Mouse (Mus musculus) gastrocnemius, adult 2 months (tissue): ENCODE measurements around the gene Gdf11. TPM values are rescaled to one million over a fixed set of nuclear protein-coding genes. Genes with fewer than 3 reads are reported as not detected.

ENCODE experiments used
- DNase-seq: peaks from one replicate; pipeline ENCODE4 v3.0.0; 2022
- H3K27ac ChIP-seq: fragments of 200-600 bp; 2 replicates; pipeline ENCODE4 v1.8.1; 2022; ENCODE audit warnings: mild to moderate bottlenecking
- H3K4me3 ChIP-seq: fragments of 200-600 bp; 2 replicates; pipeline ENCODE4 v1.8.1; 2022; ENCODE audit warnings: mild to moderate bottlenecking, moderate library complexity
- CTCF ChIP-seq: fragments of 200-600 bp; IDR thresholded peaks from 2 replicates; pipeline ENCODE4 v1.8.1; 2022; ENCODE audit warnings: antibody characterized with exemption, mild to moderate bottlenecking, moderate library complexity
- intact Hi-C: fragments of 180-260 bp; cut with DNase I; formaldehyde crosslinking; loops from one replicate; pipeline ENCODE4 v1.15.1; 2025
- total RNA-seq, 2 experiments: library from RNA; stranded (reverse); gene quantifications; 2 replicates each; pipeline ENCODE4 v1.2.3; 2021

Gene Gdf11
- total RNA-seq, 2 experiments from 2014 or later = 4.8 to 5.2 TPM

GRCm38 (mm10) chr10:128929638-128930378 is 38.3 kb upstream of the Gdf11 start:
- DNase-seq = no peak
- no peak for TF ChIP-seq CTCF
- intact Hi-C loops = loop anchor here (10.0 kb wide), 1 partner anchor 895 kb away; the partner anchor contains the start of gene Naca
- Histone ChIP-seq H3K4me3 (no peak overlapping the region), H3K27ac (peak overlapping the region; percentile 72)

DNA sequence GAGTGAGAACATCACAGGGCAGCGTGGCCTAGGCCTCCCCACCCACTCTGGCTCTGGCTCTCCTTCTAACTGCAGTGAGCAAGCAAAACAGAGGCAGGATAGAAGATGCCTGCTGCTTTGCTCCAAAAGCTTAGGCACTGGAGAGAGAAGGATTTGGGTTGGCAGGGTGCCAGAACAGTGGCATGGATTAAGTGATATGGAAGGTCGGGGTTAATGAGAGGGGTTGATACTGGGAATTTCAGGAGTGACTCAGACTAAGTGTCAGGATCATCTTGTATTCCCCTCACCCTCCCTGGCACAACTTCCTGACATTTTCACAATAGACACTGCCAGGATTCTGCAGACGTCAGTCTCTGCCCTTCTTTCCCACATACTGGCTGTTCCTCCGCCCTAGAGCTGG is 36.8 kb upstream of the Gdf11 start:
- intact Hi-C loops = loop anchor here (10.0 kb wide), 1 partner anchor 894 kb away; the partner anchor contains the start of gene Naca
- no peak for DNase-seq
- no peak overlapping the region for H3K4me3 ChIP-seq
- peak overlapping the region; percentile 72 for H3K27ac ChIP-seq
- TF ChIP-seq CTCF = no peak

GRCm38 (mm10) chr10:128923935-128924334 is 32.4 kb upstream of the Gdf11 start, which contains the start of gene Bloc1s1:
Gene Bloc1s1 (minus strand): TSS chr10:128924035.
- DNase-seq = no peak
- no peak for TF ChIP-seq CTCF
- intact Hi-C loops = loop anchor here (2.0 to 10.0 kb wide), 2 partner anchors 23 to 889 kb away; partner anchors contain the start of gene Naca
- H3K27ac ChIP-seq = peak within 1 kb of the TSS; percentile 100
- H3K4me3 ChIP-seq = peak within 1 kb of the TSS; percentile 85

DNA sequence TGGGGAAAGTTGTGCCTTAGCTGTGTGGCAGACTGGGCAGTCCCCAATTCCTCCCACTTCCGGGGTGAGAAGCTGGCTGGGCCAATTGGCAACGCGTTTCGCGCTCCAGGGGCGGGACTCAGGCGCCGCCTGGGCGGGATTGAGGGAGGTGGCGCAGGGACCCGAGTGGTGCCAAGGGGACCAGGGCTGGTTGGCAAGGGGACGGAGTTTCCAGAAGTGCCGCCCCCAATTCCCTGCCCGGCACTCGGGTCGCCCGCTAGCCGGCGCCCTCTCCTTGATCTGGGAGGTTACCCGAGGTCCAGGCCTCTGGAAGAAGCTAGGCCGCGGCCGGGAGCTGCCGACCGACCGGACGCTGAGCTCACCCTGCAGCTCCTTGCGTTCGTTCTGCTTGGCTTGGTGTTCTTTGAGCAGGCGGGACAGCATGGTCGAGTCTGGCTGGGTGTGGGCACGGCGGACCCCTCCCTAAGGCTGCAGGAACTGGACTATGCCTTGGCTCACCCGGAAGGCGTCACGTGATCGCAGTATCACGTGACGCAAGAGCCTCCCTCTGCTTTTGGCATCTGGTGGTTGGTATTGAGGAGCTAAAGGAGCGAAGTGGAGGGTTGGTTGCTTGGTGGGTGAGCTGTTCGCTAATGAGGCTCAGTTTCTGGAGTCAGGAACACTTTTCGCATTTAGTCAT is 31.6 kb upstream of the Gdf11 start:
- peak overlapping the region; percentile 100 for H3K27ac ChIP-seq
- DNase-seq = peak; percentile 99
- peak; percentile 67 for TF ChIP-seq CTCF
- intact Hi-C loops = loop anchor here (2.0 to 10.0 kb wide), 2 partner anchors 24 to 888 kb away; partner anchors contain the start of gene Naca
- H3K4me3 ChIP-seq = peak overlapping the region; percentile 85

DNA sequence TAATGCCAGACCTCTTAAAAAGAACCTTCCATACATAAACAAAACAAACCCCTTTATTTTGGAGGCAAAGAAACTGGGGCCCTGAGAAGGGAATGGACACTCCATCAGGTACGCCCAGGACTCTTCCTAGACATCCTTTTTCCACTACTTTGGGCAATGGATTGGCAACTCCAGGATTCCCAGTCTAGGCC is 31.2 kb upstream of the Gdf11 start, which contains the start of gene Rdh5:
Rdh5 (minus strand) TSS at position 67 of the 191 bp plus-strand sequence.
- Histone ChIP-seq H3K27ac (peak within 1 kb of the TSS; percentile 100), H3K4me3 (peak within 1 kb of the TSS; percentile 85)
- TF ChIP-seq CTCF = no peak
- intact Hi-C loops = loop anchor here (2.0 to 10.0 kb wide), 2 partner anchors 24 to 888 kb away; partner anchors contain the start of gene Naca
- no peak for DNase-seq

DNA sequence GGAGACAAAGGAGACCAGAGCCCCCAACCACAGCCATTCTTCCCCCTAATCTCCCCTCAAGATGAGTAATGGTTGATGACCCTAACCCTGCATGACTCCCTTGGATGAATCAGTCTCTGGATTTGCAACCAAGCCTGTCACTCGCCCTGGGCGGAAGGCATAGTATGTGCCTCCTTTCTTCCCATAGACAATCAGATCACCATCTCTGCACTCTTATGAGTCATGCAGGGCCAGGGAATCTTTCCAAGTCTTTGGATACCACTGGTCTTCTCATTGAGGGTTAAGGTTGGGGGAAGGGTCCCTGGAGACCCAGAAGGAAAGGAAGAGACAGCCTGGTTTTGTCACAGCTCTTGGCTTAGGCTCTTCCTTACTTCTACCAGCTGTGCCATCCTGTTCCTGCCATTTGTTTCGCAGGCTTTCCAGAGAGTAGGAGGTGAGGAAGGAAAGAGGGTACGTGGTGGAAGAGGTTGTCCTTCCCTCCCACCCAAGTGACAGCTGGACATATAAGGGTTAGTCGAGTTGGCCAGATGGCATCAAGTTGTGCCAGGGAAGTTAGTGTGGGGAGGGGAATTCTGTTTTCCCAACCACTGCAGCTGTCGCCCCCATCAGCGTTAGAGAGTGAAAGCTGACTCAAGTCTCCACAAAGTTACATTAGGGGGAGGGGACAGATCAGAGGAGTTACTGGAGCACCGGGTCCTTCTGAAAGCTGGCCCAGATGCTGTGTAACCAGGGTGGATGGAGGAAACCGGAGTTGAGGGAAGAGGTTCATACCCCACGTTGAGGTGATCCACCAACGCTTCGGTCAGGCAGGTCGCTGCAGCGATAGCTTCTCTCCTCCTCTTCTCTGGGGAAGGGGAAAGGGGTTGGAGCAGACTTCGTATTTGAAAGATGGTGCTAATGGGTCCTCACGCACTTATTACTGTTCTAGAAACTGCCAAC is 30.6 kb upstream of the Gdf11 start:
- DNase-seq = no peak
- peak overlapping the region; percentile 85 for H3K4me3 ChIP-seq
- no peak for TF ChIP-seq CTCF
- intact Hi-C loops = loop anchor here (2.0 to 10.0 kb wide), 2 partner anchors 25 to 887 kb away; partner anchors contain the start of gene Naca
- H3K27ac ChIP-seq = peak overlapping the region; percentile 100

DNA sequence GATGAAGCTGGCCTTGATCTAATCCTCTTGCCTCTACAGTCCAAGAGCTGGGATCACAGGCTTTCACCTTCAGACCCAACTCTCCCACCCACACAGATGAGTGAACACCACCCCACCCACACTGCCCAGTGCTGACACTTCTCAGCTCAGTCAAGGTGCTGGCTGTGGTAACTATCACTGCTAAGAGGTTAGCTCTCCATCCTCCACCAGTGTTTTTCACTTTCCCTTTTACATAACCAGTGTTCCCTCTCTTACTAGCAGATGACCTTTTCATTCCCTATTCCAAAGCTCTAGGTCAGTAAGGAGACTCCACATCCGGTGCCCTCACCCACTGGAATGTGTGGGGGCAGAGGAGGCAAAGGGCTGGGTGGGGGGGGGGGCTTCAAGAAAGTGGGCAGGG is 29.7 kb upstream of the Gdf11 start:
- intact Hi-C loops = loop anchor here (10.0 kb wide), 1 partner anchor 886 kb away; the partner anchor contains the start of gene Naca
- Histone ChIP-seq H3K27ac (peak overlapping the region; percentile 100), H3K4me3 (peak overlapping the region; percentile 85)
- TF ChIP-seq CTCF = no peak
- no peak for DNase-seq

- intact Hi-C loops = loop anchor here (10.0 kb wide), 1 partner anchor 886 kb away; the partner anchor contains the start of gene Naca
- no peak for TF ChIP-seq CTCF
- H3K4me3 ChIP-seq = peak overlapping the region; percentile 85; the same call in 1 of the 2 replicates
- DNase-seq = no peak
- H3K27ac ChIP-seq = peak overlapping the region; percentile 100
These were observed 29.2 kb upstream of the Gdf11 start for GRCm38 (mm10) chr10:128920736-128921161.

- no peak for TF ChIP-seq CTCF
- no peak for DNase-seq
- H3K4me3 ChIP-seq = peak overlapping the region; percentile 11
- H3K27ac ChIP-seq = peak overlapping the region; percentile 100
- intact Hi-C loops = loop anchor here (10.0 kb wide), 1 partner anchor 885 kb away; the partner anchor contains the start of gene Naca
These were observed 28.4 kb upstream of the Gdf11 start for GRCm38 (mm10) chr10:128919966-128920365.

DNA sequence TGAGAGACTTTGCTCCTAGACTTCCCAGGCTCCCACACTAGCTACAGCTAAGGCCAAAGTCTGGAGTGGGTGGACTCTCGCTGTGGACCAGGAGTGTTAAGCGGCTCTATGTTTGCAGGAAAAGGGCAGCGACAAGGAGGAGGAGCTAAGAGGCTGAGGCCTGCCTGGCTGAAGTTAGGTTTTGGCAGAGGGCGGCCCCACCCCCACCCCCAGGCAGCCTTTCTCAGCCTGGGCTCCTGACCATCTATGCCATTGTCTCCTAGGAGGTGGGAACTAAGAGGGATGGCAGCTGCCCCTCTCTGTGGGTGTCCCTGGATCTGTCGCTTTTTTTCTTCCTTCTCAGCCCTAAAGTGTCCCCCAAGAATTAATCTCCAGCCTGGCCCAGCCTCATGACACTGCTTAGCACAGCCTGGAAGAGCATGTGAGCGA is 27.7 kb upstream of the Gdf11 start:
- intact Hi-C loops = no loop called here
- DNase-seq = peak; percentile 53
- peak overlapping the region; percentile 11 for H3K4me3 ChIP-seq

DNA sequence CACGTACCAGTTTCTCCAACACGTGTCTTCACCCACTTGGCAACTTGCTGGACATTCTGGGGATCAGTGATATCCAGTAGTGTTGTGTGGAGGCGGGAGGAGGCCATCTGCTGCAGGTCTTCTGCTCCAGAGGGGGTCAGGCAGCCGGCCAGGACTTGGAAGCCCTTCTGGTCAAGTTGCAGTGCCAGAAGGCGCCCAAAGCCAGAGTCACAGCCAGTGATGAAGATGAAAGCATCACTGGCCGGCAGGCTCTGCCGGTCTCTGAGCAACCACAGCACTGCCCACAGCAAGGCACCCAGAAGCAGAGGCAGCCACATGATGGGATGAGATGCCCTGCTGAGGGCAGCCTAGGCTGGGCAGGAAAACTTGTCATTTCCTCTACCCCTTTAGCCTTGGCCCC is 26.7 kb upstream of the Gdf11 start:
- peak overlapping the region; percentile 100 for H3K27ac ChIP-seq
- DNase-seq = peak; percentile 89
- no peak for TF ChIP-seq CTCF
- intact Hi-C loops = no loop called here
- peak overlapping the region; percentile 20 for H3K4me3 ChIP-seq

More for the DNA sequence above, 27.7 kb upstream of the Gdf11 start:
- no peak for TF ChIP-seq CTCF
- H3K27ac ChIP-seq = peak overlapping the region; percentile 100

- DNase-seq = no peak
- intact Hi-C loops = no loop called here
- TF ChIP-seq CTCF = no peak
- H3K27ac ChIP-seq = peak overlapping the region; percentile 100
- H3K4me3 ChIP-seq = no peak overlapping the region
These were observed 25.9 kb upstream of the Gdf11 start for GRCm38 (mm10) chr10:128917400-128917799.
